Mouse (Mus musculus): ENCODE measurements around the gene Prkg1. TPM values are rescaled to one million over a fixed set of nuclear protein-coding genes. Genes with fewer than 3 reads are reported as not detected.

Prkg1 gene
- polyA plus RNA-seq, 1 experiment from 2014 or later, result 7.1 TPM

GRCm38 (mm10) chr19:30558024-30558423 is 1206.8 kb downstream of the Prkg1 start:
- no peak overlapping the region for H3K4me3 ChIP-seq (ENCODE audit: low read depth, low read length)
- no peaks in the 10 kb centered on the region for H3K9me3 ChIP-seq (replicated peaks; ENCODE audit: control insufficient read depth, low read length)
- no peak overlapping the region for H3K9ac ChIP-seq (replicated peaks; ENCODE audit: low read length)
- H3K27me3 ChIP-seq (ENCODE audit: control insufficient read depth, insufficient read depth, low read length), result no peaks in the 10 kb centered on the region
- H3K4me1 ChIP-seq (ENCODE audit: control insufficient read depth, insufficient read depth, low read length), result no peaks in the 10 kb centered on the region
- H3K4me2 ChIP-seq (ENCODE audit: low read depth, low read length), result no peak overlapping the region
- DNase-seq (ENCODE audit: low spot score), result no peak
- ATAC-seq (replicated peaks; ENCODE audit: insufficient number of reproducible peaks, low FRiP score, low TSS enrichment, low read depth), result no peak
- H3K36me3 ChIP-seq (replicated peaks; ENCODE audit: control insufficient read depth, insufficient read depth, low read depth, low read length), result no peaks in the 10 kb centered on the region
- no peak overlapping the region for H3K27ac ChIP-seq (replicated peaks; ENCODE audit: low read depth, low read length)

GRCm38 (mm10) chr19:30554467-30554881 is 1210.4 kb downstream of the Prkg1 start:
- WGBS, result under 1% methylated on average over 12 of the region's 12 CpGs
- Histone ChIP-seq H3K4me1 (ENCODE audit: control insufficient read depth, insufficient read depth, low read length) (no peaks in the 10 kb centered on the region; the same call in 1 of the 2 replicates), H3K4me3 (ENCODE audit: low read depth, low read length) (peak overlapping the region; percentile 23; the same call in 1 of the 2 replicates), H3K9ac (replicated peaks; ENCODE audit: low read length) (peak overlapping the region; percentile 50), H3K27me3 (ENCODE audit: control insufficient read depth, insufficient read depth, low read length) (0 out of 2 replicates have a peak, but pooled peaks cover under 1% of the 10 kb centered on the region), H3K9me3 (replicated peaks; ENCODE audit: control insufficient read depth, low read length) (no peaks in the 10 kb centered on the region), H3K4me2 (ENCODE audit: low read depth, low read length) (peak overlapping the region; percentile 46), H3K36me3 (replicated peaks; ENCODE audit: control insufficient read depth, insufficient read depth, low read depth, low read length) (no peaks in the 10 kb centered on the region), H3K27ac (replicated peaks; ENCODE audit: low read depth, low read length) (no peak overlapping the region)
- ATAC-seq (replicated peaks; ENCODE audit: insufficient number of reproducible peaks, low FRiP score, low TSS enrichment, low read depth), result no peak; the same call in 1 of the 2 replicates
- DNase-seq (ENCODE audit: low spot score), result peak; percentile 88

- no peak overlapping the region for H3K4me3 ChIP-seq (ENCODE audit: low read depth, low read length)
- peak; percentile 57 for DNase-seq (ENCODE audit: low spot score)
- H3K4me1 ChIP-seq (ENCODE audit: control insufficient read depth, insufficient read depth, low read length), result no peaks in the 10 kb centered on the region; the same call in 1 of the 2 replicates
- no peak overlapping the region for H3K9ac ChIP-seq (replicated peaks; ENCODE audit: low read length)
- H3K27ac ChIP-seq (replicated peaks; ENCODE audit: low read depth, low read length), result no peak overlapping the region
- no peak overlapping the region for H3K4me2 ChIP-seq (ENCODE audit: low read depth, low read length)
- no peaks in the 10 kb centered on the region for H3K36me3 ChIP-seq (replicated peaks; ENCODE audit: control insufficient read depth, insufficient read depth, low read depth, low read length)
- 5% methylated on average over 4 of the region's 4 CpGs for WGBS
- ATAC-seq (replicated peaks; ENCODE audit: insufficient number of reproducible peaks, low FRiP score, low TSS enrichment, low read depth), result no peak
- H3K9me3 ChIP-seq (replicated peaks; ENCODE audit: control insufficient read depth, low read length), result no peaks in the 10 kb centered on the region
- peaks cover 8% of the 10 kb centered on the region; the same call in 1 of the 2 replicates for H3K27me3 ChIP-seq (ENCODE audit: control insufficient read depth, insufficient read depth, low read length)
Measured at GRCm38 (mm10) chr19:30553740-30554139, 1211.1 kb downstream of the Prkg1 start.

- Histone ChIP-seq H3K27ac (replicated peaks; ENCODE audit: low read depth, low read length) (no peak overlapping the region), H3K4me1 (ENCODE audit: control insufficient read depth, insufficient read depth, low read length) (no peaks in the 10 kb centered on the region; the same call in 1 of the 2 replicates), H3K4me2 (ENCODE audit: low read depth, low read length) (no peak overlapping the region), H3K9ac (replicated peaks; ENCODE audit: low read length) (no peak overlapping the region), H3K9me3 (replicated peaks; ENCODE audit: control insufficient read depth, low read length) (no peaks in the 10 kb centered on the region), H3K36me3 (replicated peaks; ENCODE audit: control insufficient read depth, insufficient read depth, low read depth, low read length) (no peaks in the 10 kb centered on the region), H3K4me3 (ENCODE audit: low read depth, low read length) (no peak overlapping the region), H3K27me3 (ENCODE audit: control insufficient read depth, insufficient read depth, low read length) (peaks cover 14% of the 10 kb centered on the region)
- 52% methylated on average over 8 of the region's 8 CpGs for WGBS
- DNase-seq (ENCODE audit: low spot score) (no peak), ATAC-seq (replicated peaks; ENCODE audit: insufficient number of reproducible peaks, low FRiP score, low TSS enrichment, low read depth) (no peak)
Measured at GRCm38 (mm10) chr19:30552260-30552659, 1212.6 kb downstream of the Prkg1 start.

- Histone ChIP-seq H3K4me1 (ENCODE audit: control insufficient read depth, insufficient read depth, low read length) (no peaks in the 10 kb centered on the region; the same call in 1 of the 2 replicates), H3K4me2 (ENCODE audit: low read depth, low read length) (peak overlapping the region; percentile 60), H3K9ac (replicated peaks; ENCODE audit: low read length) (no peak overlapping the region), H3K36me3 (replicated peaks; ENCODE audit: control insufficient read depth, insufficient read depth, low read depth, low read length) (no peaks in the 10 kb centered on the region), H3K27ac (replicated peaks; ENCODE audit: low read depth, low read length) (no peak overlapping the region), H3K4me3 (ENCODE audit: low read depth, low read length) (peak overlapping the region; percentile 33), H3K9me3 (replicated peaks; ENCODE audit: control insufficient read depth, low read length) (no peaks in the 10 kb centered on the region), H3K27me3 (ENCODE audit: control insufficient read depth, insufficient read depth, low read length) (peaks cover 17% of the 10 kb centered on the region)
- under 1% methylated on average over 17 of the region's 17 CpGs for WGBS
- no peak for ATAC-seq (replicated peaks; ENCODE audit: insufficient number of reproducible peaks, low FRiP score, low TSS enrichment, low read depth)
- DNase-seq (ENCODE audit: low spot score), result peak; percentile 19
Measured at GRCm38 (mm10) chr19:30549854-30550647, 1214.8 kb downstream of the Prkg1 start.

GRCm38 (mm10) chr19:30549044-30549853 is 1215.6 kb downstream of the Prkg1 start, which contains the start of gene Dkk1:
Gene Dkk1, minus strand, starts transcription at chr19:30549665.
- H3K4me3 ChIP-seq (ENCODE audit: low read depth, low read length), result peak within 1 kb of the TSS; percentile 33
- peaks cover 17% of the 10 kb centered on the region for H3K27me3 ChIP-seq (ENCODE audit: control insufficient read depth, insufficient read depth, low read length)
- H3K9me3 ChIP-seq (replicated peaks; ENCODE audit: control insufficient read depth, low read length), result no peaks in the 10 kb centered on the region
- DNase-seq (ENCODE audit: low spot score) (peak; percentile 83), ATAC-seq (replicated peaks; ENCODE audit: insufficient number of reproducible peaks, low FRiP score, low TSS enrichment, low read depth) (peak; percentile 68)
- WGBS, result under 1% methylated on average over 26 of the region's 26 CpGs
- no peak within 1 kb of the TSS for H3K27ac ChIP-seq (replicated peaks; ENCODE audit: low read depth, low read length)
- H3K36me3 ChIP-seq (replicated peaks; ENCODE audit: control insufficient read depth, insufficient read depth, low read depth, low read length), result no peaks in the 10 kb centered on the region
- H3K4me2 ChIP-seq (ENCODE audit: low read depth, low read length), result peak within 1 kb of the TSS; percentile 60
- H3K4me1 ChIP-seq (ENCODE audit: control insufficient read depth, insufficient read depth, low read length), result no peaks in the 10 kb centered on the region; the same call in 1 of the 2 replicates
- peak within 1 kb of the TSS; percentile 43 for H3K9ac ChIP-seq (replicated peaks; ENCODE audit: low read length)

GRCm38 (mm10) chr19:30548411-30549043 is 1216.3 kb downstream of the Prkg1 start:
- no peaks in the 10 kb centered on the region for H3K9me3 ChIP-seq (replicated peaks; ENCODE audit: control insufficient read depth, low read length)
- peak; percentile 57 for ATAC-seq (replicated peaks; ENCODE audit: insufficient number of reproducible peaks, low FRiP score, low TSS enrichment, low read depth)
- WGBS, result under 1% methylated on average over 23 of the region's 23 CpGs

More at GRCm38 (mm10) chr19:30548411-30549043, 1216.3 kb downstream of the Prkg1 start:
- H3K4me1 ChIP-seq (ENCODE audit: control insufficient read depth, insufficient read depth, low read length), result no peaks in the 10 kb centered on the region; the same call in 1 of the 2 replicates
- no peak overlapping the region for H3K27ac ChIP-seq (replicated peaks; ENCODE audit: low read depth, low read length)
- no peaks in the 10 kb centered on the region for H3K36me3 ChIP-seq (replicated peaks; ENCODE audit: control insufficient read depth, insufficient read depth, low read depth, low read length)
- peak overlapping the region; percentile 60 for H3K4me2 ChIP-seq (ENCODE audit: low read depth, low read length)
- peak overlapping the region; percentile 41 for H3K9ac ChIP-seq (replicated peaks; ENCODE audit: low read length)
- H3K27me3 ChIP-seq (ENCODE audit: control insufficient read depth, insufficient read depth, low read length), result peaks cover 17% of the 10 kb centered on the region
- DNase-seq (ENCODE audit: low spot score), result peak; percentile 48
- H3K4me3 ChIP-seq (ENCODE audit: low read depth, low read length), result peak overlapping the region; percentile 33
